Mouse (Mus musculus) heart, adult 18-20 months (tissue): ENCODE measurements around the gene Ltk. TPM values are rescaled to one million over a fixed set of nuclear protein-coding genes. Genes with fewer than 3 reads are reported as not detected.

Source experiments
- DNase-seq, 2 experiments: peaks; one replicate each; pipeline ENCODE4 v3.0.0; 2021 to 2022; ENCODE audit warnings: mixed read lengths in 1 of 2
- long read RNA-seq, 2 experiments: library from polyadenylated mRNA; stranded (forward); transcript quantifications; one replicate each; pipeline ENCODE4 v2.0.0; 2021
- total RNA-seq, 2 experiments: library from RNA; stranded (reverse); gene quantifications; 2 replicates each; pipeline ENCODE4 v1.2.3; 2021

Gene Ltk
- total RNA-seq: under 1 TPM in 1 of 2 experiments, not detected in 1; 0.13 TPM
- long read RNA-seq, experiment 1: 0 reads
- long read RNA-seq, experiment 2: 0 reads

DNA sequence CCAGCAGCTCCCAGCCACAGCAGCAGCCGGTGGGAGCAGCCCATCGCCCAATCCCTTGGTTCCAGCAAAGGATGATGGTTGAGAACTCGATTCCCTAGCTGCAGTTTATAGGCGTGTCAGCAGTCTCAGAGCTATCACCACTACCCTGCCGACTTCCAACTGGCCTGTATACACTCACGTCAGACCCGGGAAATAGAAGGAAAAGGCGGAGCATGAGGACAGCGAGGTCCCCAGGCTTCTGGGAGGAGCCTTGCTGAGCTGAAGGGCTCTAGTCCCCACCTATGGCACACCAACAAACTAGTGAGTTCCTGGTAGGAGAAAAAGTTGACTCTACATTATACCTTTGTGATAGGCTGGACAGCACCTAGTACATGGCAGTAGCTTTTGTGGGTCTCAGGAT lies at the start of gene Ltk:
Ltk (minus strand) TSS at position 181 of the 400 bp plus-strand sequence.
- no peak for DNase-seq

DNA sequence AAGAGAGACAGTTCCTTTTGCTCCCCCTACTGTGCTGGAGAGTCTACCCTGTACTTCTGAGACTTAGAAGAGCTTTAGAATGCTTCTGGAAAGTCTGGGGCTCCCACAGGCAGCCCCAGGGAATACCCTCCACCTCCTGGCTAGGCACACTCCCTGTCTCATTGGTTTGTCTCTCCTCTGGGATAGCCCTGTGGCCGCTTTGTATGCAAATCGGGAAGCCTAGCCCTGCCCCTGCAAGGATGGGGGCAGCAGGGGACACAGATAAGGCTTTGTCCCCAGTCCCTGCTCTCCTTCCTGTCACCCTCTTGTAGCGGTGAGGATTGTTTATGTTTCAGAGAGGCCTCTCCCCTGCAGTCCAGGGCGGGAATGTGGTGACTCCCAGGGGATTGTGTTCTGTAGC lies 48.6 kb upstream of the Ltk start:
- no peak for DNase-seq

DNA sequence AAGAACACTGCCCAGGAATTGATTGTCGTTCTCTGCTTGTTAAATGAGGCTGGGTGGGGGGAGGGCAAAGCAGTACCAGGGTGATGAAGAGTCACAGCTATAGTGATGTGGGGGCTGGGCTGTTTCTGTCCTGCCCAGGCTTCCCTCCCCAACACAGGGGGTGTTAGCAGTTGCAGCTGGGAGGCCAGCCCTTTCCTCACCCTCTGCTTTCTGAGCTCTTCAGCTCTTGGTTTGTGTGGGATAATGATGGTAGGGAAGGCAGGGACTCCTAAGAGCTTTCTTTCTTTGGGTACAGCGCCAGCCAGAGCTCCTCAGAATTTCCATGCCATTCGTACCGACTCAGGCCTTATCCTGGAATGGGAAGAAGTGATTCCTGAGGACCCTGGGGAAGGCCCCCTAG lies 48.2 kb upstream of the Ltk start:
- no peak for DNase-seq

GRCm38 (mm10) chr2:119805536-119805935 lies 45.3 kb upstream of the Ltk start:
- no peak for DNase-seq

- DNase-seq: no peak
Observed at GRCm38 (mm10) chr2:119804776-119805175, 44.5 kb upstream of the Ltk start.

DNA sequence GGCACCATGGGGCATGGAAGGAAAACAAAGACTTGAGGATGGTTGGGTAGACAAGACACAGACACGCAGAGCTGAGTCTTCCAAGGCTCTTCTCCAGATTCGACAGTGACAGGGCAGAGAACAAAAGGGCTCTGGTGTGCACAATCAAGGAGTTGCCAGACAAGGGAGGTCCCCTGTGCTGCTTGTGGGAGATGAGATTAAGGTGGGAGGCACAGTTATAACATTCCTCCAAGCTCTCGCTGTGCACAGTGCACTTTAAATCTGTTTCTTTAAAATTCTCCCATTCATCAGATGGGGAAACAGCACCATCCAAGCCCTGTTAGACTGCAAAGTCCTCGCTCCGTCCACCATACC lies 44.0 kb upstream of the Ltk start:
- DNase-seq: no peak

DNA sequence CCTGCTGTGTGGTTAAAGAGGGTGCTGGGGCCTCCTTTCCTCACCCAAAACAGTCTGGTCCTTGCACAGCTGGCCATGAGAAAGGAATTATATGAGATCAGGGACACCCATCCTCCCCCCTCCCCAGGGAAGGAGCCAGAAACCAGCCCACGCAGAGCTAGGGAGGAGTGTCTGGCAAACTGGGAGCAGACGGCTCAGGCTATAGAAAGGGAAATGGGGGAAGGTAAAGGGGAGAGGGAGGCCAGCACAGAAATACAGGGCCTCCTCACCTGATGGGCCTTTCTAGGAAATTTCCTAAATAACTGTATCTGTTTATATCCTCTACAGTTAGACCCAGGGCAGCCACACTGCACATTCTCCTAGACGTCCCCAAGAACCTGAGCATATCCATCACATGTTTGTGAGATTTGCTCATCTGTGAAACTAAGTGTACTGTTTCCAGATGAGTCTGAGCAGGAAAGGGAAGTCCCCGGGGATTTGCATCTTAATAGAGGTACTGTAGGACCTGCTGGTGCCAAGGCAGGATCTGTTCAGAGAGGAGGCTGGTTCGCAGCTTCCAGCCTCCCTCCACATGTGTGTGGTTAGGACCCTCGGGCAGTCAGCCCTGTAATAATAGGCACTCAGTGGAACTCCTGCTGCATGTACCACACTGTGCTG lies 43.5 kb upstream of the Ltk start:
- DNase-seq: no peak

DNA sequence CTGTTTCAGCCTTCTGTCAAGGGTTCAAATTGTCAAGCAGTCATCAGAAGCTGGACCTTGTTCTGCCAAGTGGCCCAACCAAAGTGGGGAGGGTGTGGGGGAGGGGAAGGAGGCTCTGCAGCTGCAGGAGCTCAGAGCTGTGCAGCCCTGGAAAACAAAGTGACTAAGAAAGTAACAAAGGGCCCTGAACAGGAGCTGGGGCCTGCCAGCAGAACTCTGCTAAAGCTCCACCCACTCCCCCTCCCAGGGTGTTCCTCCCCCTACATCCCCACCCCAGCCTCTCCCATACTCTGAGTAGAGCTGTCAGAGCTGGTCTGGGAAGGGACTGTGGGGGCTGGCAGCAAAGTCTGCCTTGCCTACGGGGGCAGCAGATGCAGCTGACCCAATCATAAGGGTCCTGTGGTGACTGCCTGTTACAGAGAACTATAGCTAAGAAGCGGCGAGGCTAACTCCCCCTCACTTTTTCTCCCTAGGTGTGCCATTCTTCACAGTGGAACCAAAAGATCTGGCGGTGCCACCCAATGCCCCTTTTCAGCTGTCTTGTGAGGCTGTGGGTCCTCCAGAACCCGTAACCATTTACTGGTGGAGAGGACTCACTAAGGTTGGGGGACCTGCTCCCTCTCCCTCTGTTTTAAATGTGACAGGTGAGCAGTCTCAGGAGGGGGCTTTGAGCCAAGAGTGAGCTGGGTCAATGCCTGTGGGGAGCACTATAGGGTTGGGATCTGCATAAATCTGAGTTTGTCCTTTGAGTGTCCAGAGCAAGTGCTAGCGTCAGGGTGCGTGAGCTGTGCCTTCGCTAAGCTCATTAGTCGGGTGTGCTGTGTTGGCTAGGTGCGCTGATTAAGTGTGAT lies 42.8 kb upstream of the Ltk start:
- no peak for DNase-seq

DNA sequence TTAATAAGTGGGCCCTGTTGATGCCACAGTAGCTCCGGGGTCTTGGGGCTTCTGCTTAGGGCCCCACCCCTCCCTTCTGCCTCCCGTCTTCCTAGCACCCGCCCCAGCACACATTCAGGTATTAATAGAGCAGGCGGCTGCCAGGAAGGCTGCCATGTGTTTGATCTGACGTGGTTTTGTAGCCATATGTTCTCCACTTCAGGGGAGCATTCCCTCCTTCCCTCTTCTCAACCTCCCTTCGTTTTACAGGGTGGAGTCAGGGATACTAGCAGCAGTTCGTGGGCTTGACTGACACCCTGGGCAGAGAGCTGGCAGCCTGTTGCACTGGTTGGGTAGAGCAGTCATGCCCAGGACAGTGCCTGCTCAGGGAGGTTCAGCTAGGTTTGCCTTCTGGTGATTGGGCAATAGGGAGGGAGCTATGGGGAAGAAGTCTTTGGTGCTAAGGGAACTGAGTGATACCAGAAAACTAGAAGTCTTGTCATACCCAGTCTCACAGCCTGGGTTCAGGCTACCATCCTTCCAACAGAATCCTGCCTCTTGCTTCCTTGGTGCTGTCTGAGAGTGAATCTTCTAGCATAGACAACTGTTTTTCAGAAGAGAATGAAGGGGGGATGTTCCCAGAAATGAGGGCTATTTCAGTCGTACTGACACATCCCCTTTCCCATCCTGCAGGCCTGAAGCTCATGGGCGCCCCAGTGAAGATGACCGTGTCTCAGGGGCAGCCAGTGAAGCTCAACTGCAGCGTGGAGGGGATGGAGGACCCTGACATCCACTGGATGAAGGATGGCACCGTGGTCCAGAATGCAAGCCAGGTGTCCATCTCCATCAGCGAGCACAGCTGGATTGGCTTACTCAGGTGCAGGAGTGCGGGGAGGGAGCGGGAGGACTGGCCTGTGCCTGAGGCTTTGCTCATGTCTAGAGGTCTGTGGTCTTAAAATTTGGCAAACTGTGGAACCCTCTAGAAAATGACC lies 40.9 kb upstream of the Ltk start:
- DNase-seq: no peak

GRCm38 (mm10) chr2:119799961-119800550 lies 39.8 kb upstream of the Ltk start:
- DNase-seq: peak in 1 of 2 experiments; percentile 48

- DNase-seq: peak; percentile 41 to 68
Observed at GRCm38 (mm10) chr2:119799181-119799960, 39.1 kb upstream of the Ltk start.

DNA sequence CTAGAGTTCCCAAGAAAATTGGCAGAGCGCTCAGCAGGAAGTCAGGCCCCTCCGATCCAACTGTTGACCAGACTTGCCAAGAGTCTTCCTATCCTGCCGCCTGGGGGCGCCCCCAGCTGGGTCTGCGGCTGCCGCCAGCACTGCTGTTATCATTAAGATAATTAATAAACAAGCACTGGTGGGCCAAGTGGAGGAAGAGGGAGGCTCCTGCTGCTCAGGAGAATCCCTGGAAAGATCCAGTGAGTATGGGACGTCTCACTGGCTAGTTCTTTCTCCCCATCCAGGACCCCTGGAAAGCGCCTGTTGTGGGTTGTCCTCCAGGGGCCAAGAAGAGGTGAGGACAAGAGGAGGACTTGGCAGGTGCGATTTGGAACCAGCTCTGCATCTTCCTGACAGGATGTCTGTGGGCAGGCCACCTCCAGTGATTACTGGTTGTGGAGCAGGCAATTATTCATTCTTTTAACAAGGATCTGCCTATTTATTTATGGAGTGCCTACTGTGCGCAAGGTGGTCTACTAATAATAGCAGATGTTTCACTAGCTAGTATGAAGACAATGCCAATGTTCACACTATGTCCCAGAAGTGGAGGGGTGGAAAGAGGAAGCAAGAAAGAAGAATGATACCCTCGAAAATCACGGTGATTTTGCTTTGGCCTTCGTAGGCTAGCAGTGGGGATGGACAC lies 38.2 kb upstream of the Ltk start:
- peak; percentile 80 to 81 for DNase-seq

- no peak for DNase-seq
Observed at GRCm38 (mm10) chr2:119797279-119797783, 37.1 kb upstream of the Ltk start, which contains the start of gene Tyro3. Gene Tyro3 (plus strand): TSS chr2:119797733.

DNA sequence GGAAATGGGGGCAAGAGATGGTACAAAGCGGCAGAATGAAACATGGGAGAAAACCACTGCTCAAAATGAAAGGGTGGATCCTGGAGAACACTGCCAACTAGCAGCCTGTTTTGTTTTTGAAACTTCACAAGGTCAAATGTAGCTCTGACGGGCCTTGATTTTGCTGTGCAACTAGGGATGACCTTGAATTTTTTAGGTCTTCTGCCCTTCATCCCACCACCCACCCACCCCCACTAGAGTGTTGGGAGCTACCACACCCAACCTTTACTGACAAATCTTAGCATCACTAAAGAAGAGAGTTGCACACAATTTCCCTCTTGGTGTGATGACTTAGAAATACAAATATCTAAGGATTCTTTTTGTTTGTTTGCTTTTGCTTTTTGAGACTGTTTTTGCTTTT lies 29.8 kb upstream of the Ltk start:
- DNase-seq: no peak

DNA sequence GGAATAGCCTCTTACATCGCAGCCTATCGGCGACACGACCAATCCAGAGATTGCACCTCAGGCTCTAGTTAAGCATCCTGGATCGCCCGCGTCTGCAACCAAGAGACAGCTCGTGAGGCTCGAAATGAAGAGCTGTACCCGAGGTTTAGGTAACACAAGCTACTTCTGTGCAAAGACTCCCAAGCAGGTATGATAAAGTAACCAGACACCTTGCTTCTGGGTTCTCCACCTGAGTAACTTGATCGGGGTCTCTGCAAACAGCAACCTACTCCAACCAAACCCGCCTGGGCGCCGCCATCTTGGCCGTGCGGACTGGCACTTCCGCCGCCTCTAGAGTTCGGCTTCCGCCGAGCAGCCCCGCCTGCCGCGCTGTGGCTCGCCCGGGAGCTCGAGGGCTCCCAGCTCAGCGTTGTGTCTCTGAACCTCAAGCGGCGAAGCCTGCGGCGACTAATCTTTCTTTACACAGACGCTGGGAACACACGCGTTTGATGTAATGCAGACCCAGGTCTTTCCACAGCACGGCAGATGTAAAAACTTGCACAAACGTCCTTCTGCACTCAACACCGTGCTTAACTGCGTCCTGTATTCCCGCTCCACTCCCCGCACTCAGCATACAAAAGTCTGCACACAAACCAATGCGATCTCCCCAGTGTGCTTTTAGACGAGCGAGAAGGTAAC lies 27.1 kb upstream of the Ltk start, which contains the start of gene Rpap1:
Rpap1 (minus strand) TSS at position 332 of the 678 bp plus-strand sequence.
- peak; percentile 83 to 88 for DNase-seq

GRCm38 (mm10) chr2:119767246-119767645 lies 7.0 kb upstream of the Ltk start:
- no peak for DNase-seq

DNA sequence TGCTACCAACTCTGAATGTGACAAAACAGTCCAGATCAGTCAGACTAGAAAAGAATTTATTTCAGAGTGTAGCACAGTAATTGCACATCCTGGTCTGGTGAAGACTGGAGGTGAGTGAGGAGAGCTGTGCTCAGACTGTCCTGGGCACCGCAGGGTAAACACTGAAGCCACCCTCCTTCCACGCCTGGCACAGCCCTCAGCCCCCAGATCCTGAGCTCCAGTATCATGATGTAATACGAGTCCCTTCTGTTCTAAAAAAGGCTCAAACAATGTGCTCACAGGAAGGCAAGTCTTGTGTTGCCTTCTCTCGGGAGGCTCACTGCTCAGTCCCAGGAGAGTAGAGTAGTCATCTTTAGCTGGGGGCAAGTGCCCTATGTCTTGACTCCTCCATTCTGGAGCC lies 3.7 kb upstream of the Ltk start:
- no peak for DNase-seq

DNA sequence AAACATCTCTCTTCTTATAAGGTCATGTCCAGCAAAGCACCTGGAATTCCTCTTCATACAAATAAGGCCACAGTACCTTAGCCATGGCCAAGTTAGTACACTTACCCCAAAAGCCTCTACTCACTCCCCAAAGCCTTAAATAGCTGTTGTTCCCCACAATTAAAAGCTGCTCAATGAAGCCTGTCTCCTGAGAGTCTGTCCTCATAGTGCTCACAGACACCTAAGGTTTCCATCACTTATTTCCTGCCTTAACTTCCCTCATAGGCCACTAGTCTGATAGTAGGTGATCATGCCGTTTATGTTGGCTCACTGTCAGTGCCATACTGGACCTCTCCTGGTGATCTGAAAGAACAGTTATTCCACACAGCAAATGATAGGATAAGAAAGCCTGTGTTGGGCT lies 2.0 kb upstream of the Ltk start:
- DNase-seq: no peak
